Mouse (Mus musculus): ENCODE data around the gene Map4k3. TPM values are rescaled to one million over a fixed set of nuclear protein-coding genes. Genes with fewer than 3 reads are reported as not detected.
"Not testable (repeated sequence)": the region's sequence is repeated elsewhere in the genome, so short reads cannot be mapped to it uniquely, and the experiment has no call there.

Gene Map4k3
- polyA plus RNA-seq, 1 experiment = 52.5 TPM

GRCm38 (mm10) chr17:80765204-80765603, 36.9 kb upstream of the Map4k3 start:
- Histone ChIP-seq H3K9me3 (replicated peaks; ENCODE audit: control insufficient read depth, insufficient read depth, low read length, poor library complexity, severe bottlenecking) (peaks cover 3% of the 10 kb centered on the region; the same call in 1 of the 2 replicates), H3K27ac (ENCODE audit: insufficient read depth, low read length) (no peak overlapping the region), H3K27me3 (ENCODE audit: control insufficient read depth, insufficient read depth, low read length, poor library complexity, severe bottlenecking) (no peaks in the 10 kb centered on the region), H3K4me3 (ENCODE audit: low read depth, low read length) (no peak overlapping the region), H3K9ac (ENCODE audit: low read depth, poor library complexity, severe bottlenecking) (no peak overlapping the region), H3K36me3 (ENCODE audit: control insufficient read depth, insufficient read depth, low read length, poor library complexity, severe bottlenecking) (no peaks in the 10 kb centered on the region), H3K4me1 (ENCODE audit: control insufficient read depth, insufficient read depth, low read length) (peaks cover 3% of the 10 kb centered on the region)
- TF ChIP-seq POLR2A (IDR thresholded peaks at IDR 0.05; ENCODE audit: insufficient read depth, low read length) (no peak), CTCF (IDR thresholded peaks at IDR 0.05; ENCODE audit: low read depth, low read length) (no peak), EP300 (IDR thresholded peaks at IDR 0.05; ENCODE audit: insufficient read depth, low read depth, low read length) (no peak)

- Histone ChIP-seq H3K36me3 (ENCODE audit: control insufficient read depth, insufficient read depth, low read length, poor library complexity, severe bottlenecking) (no peaks in the 10 kb centered on the region), H3K4me3 (ENCODE audit: low read depth, low read length) (no peak overlapping the region), H3K9ac (ENCODE audit: low read depth, poor library complexity, severe bottlenecking) (no peak overlapping the region), H3K4me1 (ENCODE audit: control insufficient read depth, insufficient read depth, low read length) (peaks cover 3% of the 10 kb centered on the region), H3K27ac (ENCODE audit: insufficient read depth, low read length) (no peak overlapping the region), H3K9me3 (replicated peaks; ENCODE audit: control insufficient read depth, insufficient read depth, low read length, poor library complexity, severe bottlenecking) (no peaks in the 10 kb centered on the region; the same call in 1 of the 2 replicates), H3K27me3 (ENCODE audit: control insufficient read depth, insufficient read depth, low read length, poor library complexity, severe bottlenecking) (no peaks in the 10 kb centered on the region)
- TF ChIP-seq EP300 (IDR thresholded peaks at IDR 0.05; ENCODE audit: insufficient read depth, low read depth, low read length) (no peak), CTCF (IDR thresholded peaks at IDR 0.05; ENCODE audit: low read depth, low read length) (no peak), POLR2A (IDR thresholded peaks at IDR 0.05; ENCODE audit: insufficient read depth, low read length) (no peak)
Measured at GRCm38 (mm10) chr17:80763065-80763681, 34.9 kb upstream of the Map4k3 start.

GRCm38 (mm10) chr17:80762391-80763040, 34.2 kb upstream of the Map4k3 start:
- Histone ChIP-seq H3K27me3 (ENCODE audit: control insufficient read depth, insufficient read depth, low read length, poor library complexity, severe bottlenecking) (no peaks in the 10 kb centered on the region), H3K36me3 (ENCODE audit: control insufficient read depth, insufficient read depth, low read length, poor library complexity, severe bottlenecking) (no peaks in the 10 kb centered on the region), H3K9me3 (replicated peaks; ENCODE audit: control insufficient read depth, insufficient read depth, low read length, poor library complexity, severe bottlenecking) (no peaks in the 10 kb centered on the region; the same call in 1 of the 2 replicates), H3K4me3 (ENCODE audit: low read depth, low read length) (no peak overlapping the region), H3K27ac (ENCODE audit: insufficient read depth, low read length) (no peak overlapping the region), H3K4me1 (ENCODE audit: control insufficient read depth, insufficient read depth, low read length) (peaks cover 3% of the 10 kb centered on the region), H3K9ac (ENCODE audit: low read depth, poor library complexity, severe bottlenecking) (no peak overlapping the region)
- TF ChIP-seq POLR2A (IDR thresholded peaks at IDR 0.05; ENCODE audit: insufficient read depth, low read length) (no peak), EP300 (IDR thresholded peaks at IDR 0.05; ENCODE audit: insufficient read depth, low read depth, low read length) (no peak), CTCF (IDR thresholded peaks at IDR 0.05; ENCODE audit: low read depth, low read length) (no peak)

GRCm38 (mm10) chr17:80761191-80761590, 32.9 kb upstream of the Map4k3 start:
- not testable (repeated sequence) for H3K9me3 ChIP-seq (replicated peaks; ENCODE audit: control insufficient read depth, insufficient read depth, low read length, poor library complexity, severe bottlenecking); H3K36me3 ChIP-seq (ENCODE audit: control insufficient read depth, insufficient read depth, low read length, poor library complexity, severe bottlenecking); H3K4me1 ChIP-seq (ENCODE audit: control insufficient read depth, insufficient read depth, low read length); H3K27me3 ChIP-seq (ENCODE audit: control insufficient read depth, insufficient read depth, low read length, poor library complexity, severe bottlenecking); H3K9ac ChIP-seq (ENCODE audit: low read depth, poor library complexity, severe bottlenecking); H3K4me3 ChIP-seq (ENCODE audit: low read depth, low read length); H3K27ac ChIP-seq (ENCODE audit: insufficient read depth, low read length)

- TF ChIP-seq EP300 (IDR thresholded peaks at IDR 0.05; ENCODE audit: insufficient read depth, low read depth, low read length) = no peak
- Histone ChIP-seq H3K9ac (ENCODE audit: low read depth, poor library complexity, severe bottlenecking) (no peak overlapping the region), H3K9me3 (replicated peaks; ENCODE audit: control insufficient read depth, insufficient read depth, low read length, poor library complexity, severe bottlenecking) (no peaks in the 10 kb centered on the region), H3K36me3 (ENCODE audit: control insufficient read depth, insufficient read depth, low read length, poor library complexity, severe bottlenecking) (no peaks in the 10 kb centered on the region), H3K27ac (ENCODE audit: insufficient read depth, low read length) (no peak overlapping the region), H3K4me1 (ENCODE audit: control insufficient read depth, insufficient read depth, low read length) (peaks cover 5% of the 10 kb centered on the region), H3K27me3 (ENCODE audit: control insufficient read depth, insufficient read depth, low read length, poor library complexity, severe bottlenecking) (no peaks in the 10 kb centered on the region), H3K4me3 (ENCODE audit: low read depth, low read length) (no peak overlapping the region)
Measured at GRCm38 (mm10) chr17:80760344-80761145, 32.3 kb upstream of the Map4k3 start.

- no peak overlapping the region for H3K4me3 ChIP-seq (ENCODE audit: low read depth, low read length)
- H3K27ac ChIP-seq (ENCODE audit: insufficient read depth, low read length) = no peak overlapping the region
- no peak for TF ChIP-seq CTCF (IDR thresholded peaks at IDR 0.05; ENCODE audit: low read depth, low read length)
- TF ChIP-seq POLR2A (IDR thresholded peaks at IDR 0.05; ENCODE audit: insufficient read depth, low read length) = no peak
- no peak for TF ChIP-seq EP300 (IDR thresholded peaks at IDR 0.05; ENCODE audit: insufficient read depth, low read depth, low read length)
- no peaks in the 10 kb centered on the region for H3K36me3 ChIP-seq (ENCODE audit: control insufficient read depth, insufficient read depth, low read length, poor library complexity, severe bottlenecking)
- H3K9me3 ChIP-seq (replicated peaks; ENCODE audit: control insufficient read depth, insufficient read depth, low read length, poor library complexity, severe bottlenecking) = no peaks in the 10 kb centered on the region
- peaks cover 5% of the 10 kb centered on the region for H3K4me1 ChIP-seq (ENCODE audit: control insufficient read depth, insufficient read depth, low read length)
- H3K27me3 ChIP-seq (ENCODE audit: control insufficient read depth, insufficient read depth, low read length, poor library complexity, severe bottlenecking) = no peaks in the 10 kb centered on the region
- H3K9ac ChIP-seq (ENCODE audit: low read depth, poor library complexity, severe bottlenecking) = no peak overlapping the region
Measured at GRCm38 (mm10) chr17:80756043-80756442, 27.8 kb upstream of the Map4k3 start.

Data from ES-Bruce4 (cell line).